Mouse (Mus musculus) heart, embryonic 14.5 days (tissue): ENCODE results near the gene Col4a2. TPM values are rescaled to one million over a fixed set of nuclear protein-coding genes. Genes with fewer than 3 reads are reported as not detected.

Experiments used
- ATAC-seq: fragments of 200-750 bp; cut with Nextera tagmentation; 2 replicates; pipeline ENCODE4 v1.8.0; 2017; ENCODE audit warnings: low read depth, moderate TSS enrichment; ENCODE audit not compliant: insufficient number of reproducible peaks, insufficient read depth, low FRiP score
- H3K27ac ChIP-seq, 2 experiments: fragments of 200-500 bp in 1 of 2; fragments of 300-500 bp in 1 of 2; sonication (generic) in 1 of 2; replicated peaks in 1 of 2; 2 replicates each; pipeline ENCODE4 v1.5.1; 2012 to 2014; ENCODE audit warnings: low read depth in 2 of 2, low read length in 2 of 2, control low read depth in 1 of 2, mild to moderate bottlenecking in 1 of 2, mixed read lengths in 1 of 2; ENCODE audit not compliant: control insufficient read depth in 1 of 2, insufficient read depth in 1 of 2
- H3K27me3 ChIP-seq: fragments of 300-500 bp; sonication (generic); 2 replicates; pipeline ENCODE4 v1.6.1; 2014; ENCODE audit warnings: mild to moderate bottlenecking, low read length, control low read depth; ENCODE audit not compliant: control insufficient read depth, insufficient read depth
- H3K36me3 ChIP-seq: fragments of 300-500 bp; sonication (generic); 2 replicates; pipeline ENCODE4 v1.6.1; 2014; ENCODE audit warnings: mild to moderate bottlenecking, control low read depth, low read length, mixed read lengths; ENCODE audit not compliant: control insufficient read depth, insufficient read depth
- H3K4me1 ChIP-seq, 2 experiments: fragments of 200-500 bp in 1 of 2; fragments of 300-500 bp in 1 of 2; sonication (generic) in 1 of 2; 2 replicates each; pipeline ENCODE4 v1.6.1; 2012 to 2014; ENCODE audit warnings: low read length in 2 of 2, control low read depth in 1 of 2, mixed read lengths in 1 of 2; ENCODE audit not compliant: control insufficient read depth in 2 of 2, insufficient read depth in 2 of 2
- H3K4me2 ChIP-seq: fragments of 300-500 bp; sonication (generic); 2 replicates; pipeline ENCODE4 v1.6.1; 2014; ENCODE audit warnings: mild to moderate bottlenecking, low read length
- H3K4me3 ChIP-seq, 2 experiments: fragments of 200-500 bp in 1 of 2; fragments of 300-500 bp in 1 of 2; sonication (generic) in 1 of 2; 2 replicates each; pipeline ENCODE4 v1.5.1; 2012 to 2014; ENCODE audit warnings: low read length in 2 of 2, mild to moderate bottlenecking in 2 of 2, control low read depth in 1 of 2, low read depth in 1 of 2, moderate library complexity in 1 of 2; ENCODE audit not compliant: control insufficient read depth in 1 of 2, insufficient read depth in 1 of 2
- H3K9ac ChIP-seq: fragments of 300-500 bp; sonication (generic); 2 replicates; pipeline ENCODE4 v1.6.1; 2014; ENCODE audit warnings: mild to moderate bottlenecking, low read length
- H3K9me3 ChIP-seq: fragments of 300-500 bp; sonication (generic); 2 replicates; pipeline ENCODE4 v1.6.1; 2016; ENCODE audit warnings: low read length, control low read depth; ENCODE audit not compliant: control insufficient read depth
- WGBS: fragments of 180-500 bp; shearing (Covaris S2); extraction: QIAGEN DNeasy Blood & Tissue Kit; methylation state at CpG from one replicate; pipeline ENCODE4 v1.1.7; 2014; 5-methylcytosine and 5-hydroxymethylcytosine counted together
- polyA plus RNA-seq: library from polyadenylated mRNA; unstranded; fragments of >200 nt; fragmentation: Nextera tagmentation; extraction: Ambion mirVana; gene quantifications from 2 replicates; pipeline ENCODE4 v1.2.1, GENCODE M21; 2014

The Col4a2 gene
- polyA plus RNA-seq, 1 experiment from 2014 or later: 77.7 TPM

- 64% methylated on average over 4 of the region's 4 CpGs for WGBS
- ATAC-seq: no peak
- peaks cover 11 to 31% of the 10 kb centered on the region in 2 experiments for H3K4me1 ChIP-seq
- no peaks in the 10 kb centered on the region for H3K9me3 ChIP-seq
- no peak overlapping the region for H3K4me3 ChIP-seq
- no peaks in the 10 kb centered on the region for H3K27me3 ChIP-seq
- H3K27ac ChIP-seq: no peak overlapping the region
- H3K36me3 ChIP-seq: peaks cover 34% of the 10 kb centered on the region
- H3K4me2 ChIP-seq: no peak overlapping the region
- no peak overlapping the region for H3K9ac ChIP-seq
These were observed 140.4 kb downstream of the Col4a2 start for GRCm38 (mm10) chr8:11452974-11453373.

GRCm38 (mm10) chr8:11454228-11454627, 141.6 kb downstream of the Col4a2 start:
- no peak overlapping the region for H3K9ac ChIP-seq
- peaks cover 22% of the 10 kb centered on the region for H3K36me3 ChIP-seq
- WGBS: 72% methylated on average over 12 of the region's 12 CpGs
- H3K9me3 ChIP-seq: no peaks in the 10 kb centered on the region
- H3K4me1 ChIP-seq: peaks cover 20 to 42% of the 10 kb centered on the region in 2 experiments
- no peaks in the 10 kb centered on the region for H3K27me3 ChIP-seq
- H3K4me3 ChIP-seq: no peak overlapping the region
- no peak overlapping the region for H3K27ac ChIP-seq
- ATAC-seq: no peak
- H3K4me2 ChIP-seq: no peak overlapping the region

- H3K36me3 ChIP-seq: peaks cover 19% of the 10 kb centered on the region
- no peaks in the 10 kb centered on the region for H3K9me3 ChIP-seq
- H3K4me1 ChIP-seq: peaks cover 21 to 44% of the 10 kb centered on the region in 2 experiments
- H3K4me3 ChIP-seq: no peak overlapping the region
- no peak for ATAC-seq
- peak overlapping the region; percentile 43 to 66 for H3K27ac ChIP-seq
- no peaks in the 10 kb centered on the region for H3K27me3 ChIP-seq
- no peak overlapping the region for H3K4me2 ChIP-seq
- no peak overlapping the region for H3K9ac ChIP-seq
- 50% methylated on average over 3 of the region's 3 CpGs for WGBS
These were observed 144.7 kb downstream of the Col4a2 start for GRCm38 (mm10) chr8:11457278-11457677.

- Histone ChIP-seq H3K9ac (no peak overlapping the region), H3K27ac (peak overlapping the region; percentile 43 to 66; a peak in 3 of 4 replicates), H3K27me3 (no peaks in the 10 kb centered on the region), H3K9me3 (no peaks in the 10 kb centered on the region), H3K4me2 (no peak overlapping the region), H3K4me1 (peaks cover 23 to 49% of the 10 kb centered on the region in 2 experiments), H3K36me3 (peaks cover 11% of the 10 kb centered on the region), H3K4me3 (no peak overlapping the region)
- WGBS: 34% methylated on average over 11 of the region's 12 CpGs
- no peak for ATAC-seq
These were observed 145.6 kb downstream of the Col4a2 start for GRCm38 (mm10) chr8:11457981-11458836.

GRCm38 (mm10) chr8:11459016-11459415, 146.4 kb downstream of the Col4a2 start:
- Histone ChIP-seq H3K27ac (no peak overlapping the region), H3K4me1 (peaks cover 30 to 55% of the 10 kb centered on the region in 2 experiments)
- no peak for ATAC-seq

GRCm38 (mm10) chr8:11460934-11461333, 148.3 kb downstream of the Col4a2 start:
- H3K27ac ChIP-seq: 0 out of 4 replicates have a peak overlapping the region, but pooled peaks of 1 of the 2 experiments have one; percentile 52
- ATAC-seq: no peak
- no peak overlapping the region for H3K4me3 ChIP-seq
- peaks cover 32 to 62% of the 10 kb centered on the region in 2 experiments for H3K4me1 ChIP-seq
- H3K9ac ChIP-seq: no peak overlapping the region
- no peaks in the 10 kb centered on the region for H3K36me3 ChIP-seq
- H3K27me3 ChIP-seq: no peaks in the 10 kb centered on the region
- 9% methylated on average over 2 of the region's 2 CpGs for WGBS
- H3K9me3 ChIP-seq: no peaks in the 10 kb centered on the region
- no peak overlapping the region for H3K4me2 ChIP-seq

More at GRCm38 (mm10) chr8:11459016-11459415, 146.4 kb downstream of the Col4a2 start:
- Histone ChIP-seq H3K36me3 (peaks cover 3% of the 10 kb centered on the region; the same call in 1 of the 2 replicates), H3K9ac (no peak overlapping the region), H3K4me3 (no peak overlapping the region), H3K27me3 (no peaks in the 10 kb centered on the region), H3K9me3 (no peaks in the 10 kb centered on the region), H3K4me2 (no peak overlapping the region)
- 53% methylated on average over 5 of the region's 5 CpGs for WGBS

- Histone ChIP-seq H3K27me3 (no peaks in the 10 kb centered on the region), H3K4me2 (no peak overlapping the region), H3K9ac (0 out of 2 replicates have a peak overlapping the region, but pooled peaks have one; percentile 16), H3K36me3 (no peaks in the 10 kb centered on the region), H3K4me1 (peaks cover 32 to 61% of the 10 kb centered on the region in 2 experiments), H3K9me3 (no peaks in the 10 kb centered on the region), H3K27ac (peak overlapping the region in 1 of 2 experiments; percentile 52; a peak in 1 of 4 replicates), H3K4me3 (no peak overlapping the region)
- WGBS: 44% methylated on average over 2 of the region's 2 CpGs
- no peak for ATAC-seq
These were observed 149.2 kb downstream of the Col4a2 start for GRCm38 (mm10) chr8:11461847-11462246.
